Mouse (Mus musculus) ovary, postnatal 14 days (tissue): ENCODE data around the gene Pax7.

Source experiments
- DNase-seq: peaks from one replicate; pipeline ENCODE4 v3.0.0; 2022; ENCODE audit warnings: low spot score

Pax7 gene

GRCm38 (mm10) chr4:139830581-139831387 is 2.5 kb downstream of the Pax7 start:
- no peak for DNase-seq

GRCm38 (mm10) chr4:139830053-139830452 is 3.3 kb downstream of the Pax7 start:
- no peak for DNase-seq

GRCm38 (mm10) chr4:139828871-139829590 is 4.3 kb downstream of the Pax7 start:
- no peak for DNase-seq

GRCm38 (mm10) chr4:139828283-139828678 is 5.0 kb downstream of the Pax7 start:
- no peak for DNase-seq

GRCm38 (mm10) chr4:139827501-139828282 is 5.6 kb downstream of the Pax7 start:
- no peak for DNase-seq

GRCm38 (mm10) chr4:139826231-139826630 is 7.1 kb downstream of the Pax7 start:
- no peak for DNase-seq

- DNase-seq: no peak
Measured at GRCm38 (mm10) chr4:139825326-139826112, 7.8 kb downstream of the Pax7 start.

- DNase-seq: no peak
Measured at GRCm38 (mm10) chr4:139824572-139825325, 8.6 kb downstream of the Pax7 start.

- DNase-seq: no peak
Measured at GRCm38 (mm10) chr4:139823870-139824472, 9.4 kb downstream of the Pax7 start.

GRCm38 (mm10) chr4:139823138-139823869 is 10.0 kb downstream of the Pax7 start:
- no peak for DNase-seq

GRCm38 (mm10) chr4:139822214-139823137 is 10.9 kb downstream of the Pax7 start:
- no peak for DNase-seq

GRCm38 (mm10) chr4:139821491-139822160 is 11.7 kb downstream of the Pax7 start:
- DNase-seq: no peak

GRCm38 (mm10) chr4:139821071-139821470 is 12.3 kb downstream of the Pax7 start:
- no peak for DNase-seq

- no peak for DNase-seq
Measured at GRCm38 (mm10) chr4:139819411-139820030, 13.8 kb downstream of the Pax7 start.

- no peak for DNase-seq
Measured at GRCm38 (mm10) chr4:139818163-139818562, 15.2 kb downstream of the Pax7 start.

- DNase-seq: no peak
Measured at GRCm38 (mm10) chr4:139813371-139813960, 19.9 kb downstream of the Pax7 start.

- DNase-seq: no peak
Measured at GRCm38 (mm10) chr4:139811901-139812300, 21.4 kb downstream of the Pax7 start.
